Mouse (Mus musculus) telencephalon, adult 2 months (tissue): Measurements from ENCODE around the gene Dbndd1.
A peak's percentile ranks its signal among the peaks of the same experiment; 100 is the strongest.
"Not testable (repeated sequence)": the region's sequence is repeated elsewhere in the genome, so short reads cannot be mapped to it uniquely, and the experiment has no call there.

ENCODE experiments used
- DNase-seq: peaks from one replicate; pipeline ENCODE4 v3.0.0-alpha.2; 2011; ENCODE audit warnings: low read depth, low spot score

Dbndd1 gene

GRCm38 (mm10) chr8:123514781-123515539 is at the start of gene Dbndd1:
Dbndd1 (minus strand) TSS chr8:123515463.
- DNase-seq, result no peak

DNA sequence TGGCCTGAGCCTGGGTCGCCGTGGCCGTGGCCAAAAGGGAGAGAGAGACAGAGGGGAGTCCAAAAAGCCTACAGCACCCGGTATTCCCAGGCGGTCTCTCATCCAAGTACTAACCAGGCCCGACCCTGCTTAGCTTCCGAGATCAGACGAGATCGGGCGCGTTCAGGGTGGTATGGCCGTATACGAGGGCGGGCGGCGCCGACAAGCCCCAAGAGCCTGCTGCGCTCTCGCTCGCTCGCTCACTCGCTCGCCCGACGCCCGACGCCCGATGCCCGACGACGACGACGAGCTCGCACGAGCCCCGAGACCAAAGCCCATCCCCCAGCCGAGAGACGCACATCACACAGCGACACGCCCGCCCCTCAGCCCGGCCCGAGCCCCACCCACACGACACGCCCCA is 49.0 kb upstream of the Dbndd1 start:
- not testable (repeated sequence) for DNase-seq

DNA sequence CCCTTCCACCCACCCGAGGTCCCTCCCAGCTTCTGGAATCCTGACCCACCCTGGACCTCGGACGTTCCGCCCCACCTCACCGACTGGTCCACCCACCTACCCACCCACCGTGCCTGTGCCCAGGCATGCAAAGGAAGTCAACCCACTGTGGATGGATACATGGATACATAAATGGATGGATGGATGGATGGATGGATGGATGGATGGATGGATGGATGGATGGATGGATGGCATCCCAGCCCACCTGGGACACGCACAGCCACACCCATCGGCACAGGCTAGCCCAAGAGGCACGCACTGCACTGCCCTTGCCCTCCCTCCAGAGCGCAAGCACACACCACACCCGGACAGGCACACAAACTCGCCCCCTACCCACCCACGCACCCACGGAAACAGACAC is 22.4 kb upstream of the Dbndd1 start:
- DNase-seq, result not testable (repeated sequence)

- no peak for DNase-seq
These were observed 21.7 kb upstream of the Dbndd1 start for GRCm38 (mm10) chr8:123536990-123537380.

- no peak for DNase-seq
These were observed 21.2 kb upstream of the Dbndd1 start for GRCm38 (mm10) chr8:123536242-123536989.

DNA sequence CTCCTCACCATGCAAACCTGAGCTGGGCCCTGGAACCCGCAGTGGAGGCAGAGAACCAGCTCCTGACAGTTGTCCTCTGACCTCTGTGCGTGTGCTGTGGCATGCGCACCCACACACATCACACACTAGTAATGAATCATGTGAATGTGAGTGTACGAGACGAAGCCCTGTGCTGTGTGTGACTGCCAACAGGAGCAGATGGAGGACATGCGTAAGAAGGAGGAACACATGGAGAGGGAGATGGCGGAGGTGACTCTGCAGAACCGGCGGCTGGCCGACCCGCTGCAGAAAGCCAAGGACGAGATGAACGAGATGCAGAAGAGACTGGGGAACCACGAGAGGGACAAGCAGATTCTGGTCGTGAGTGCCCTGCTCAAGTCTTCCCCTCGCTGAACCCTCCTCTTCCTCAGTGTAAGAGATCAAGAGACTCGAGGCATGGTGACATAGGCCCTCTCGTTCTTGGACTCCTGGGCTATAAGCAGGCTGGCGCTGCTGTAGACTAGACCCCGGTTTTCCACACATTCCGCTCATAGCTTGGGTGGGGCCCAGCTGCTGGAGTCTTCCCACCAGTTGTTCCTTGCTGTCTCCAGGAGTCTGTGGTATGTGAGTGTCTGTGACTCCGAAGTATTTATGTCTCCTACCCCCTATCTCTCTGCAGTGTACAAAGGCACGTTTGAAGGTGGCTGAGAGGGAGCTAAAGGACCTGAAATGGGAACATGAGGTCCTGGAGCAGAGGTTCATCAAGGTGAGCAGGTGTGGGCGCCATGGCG is 12.6 kb upstream of the Dbndd1 start:
- DNase-seq, result peak; percentile 68

DNA sequence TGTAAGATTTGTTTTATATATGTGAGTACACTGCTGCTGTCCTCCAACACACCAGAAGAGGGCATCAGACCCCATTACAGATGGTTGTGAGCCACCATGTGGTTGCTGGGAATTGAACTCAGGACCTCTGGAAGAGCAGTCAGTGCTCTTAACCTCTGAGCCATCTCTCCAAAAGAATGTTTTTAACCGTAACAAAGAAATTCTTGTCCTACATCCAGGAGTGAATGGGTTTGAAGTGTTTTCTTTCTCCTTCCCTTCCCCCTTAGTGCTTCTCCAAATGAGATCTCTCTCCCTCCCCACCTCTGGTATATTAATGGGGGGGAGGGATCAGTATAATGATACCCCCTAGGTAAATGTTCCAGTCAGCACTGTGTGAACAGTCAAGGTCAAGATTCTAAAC is 4.8 kb upstream of the Dbndd1 start:
- not testable (repeated sequence) for DNase-seq

GRCm38 (mm10) chr8:123518667-123519066 is 3.4 kb upstream of the Dbndd1 start, which contains the start of gene Gas8:
Gas8 (plus strand) TSS chr8:123518834.
- DNase-seq, result peak; percentile 90

DNA sequence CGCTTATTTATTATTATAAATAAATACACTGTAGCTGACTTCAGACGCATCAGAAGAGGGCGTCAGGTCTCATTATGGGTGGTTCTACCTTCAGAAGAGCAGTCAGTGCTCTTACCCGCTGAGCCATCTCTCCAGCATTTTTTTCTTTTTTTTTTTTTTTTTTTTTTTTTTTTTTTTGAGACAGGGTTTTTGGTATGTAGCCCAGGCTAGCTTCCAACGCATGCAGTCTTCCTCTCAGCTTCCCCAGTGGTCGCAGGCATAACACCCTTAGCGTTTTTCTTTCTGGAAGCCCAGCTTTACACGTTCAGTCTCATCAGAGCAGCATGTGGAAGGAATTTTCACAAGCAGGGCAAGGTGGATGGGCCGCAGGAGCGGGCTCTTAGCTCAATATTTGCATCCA is 2.9 kb upstream of the Dbndd1 start:
- no peak for DNase-seq

GRCm38 (mm10) chr8:123516596-123516995 is 1.3 kb upstream of the Dbndd1 start:
- DNase-seq, result no peak

DNA sequence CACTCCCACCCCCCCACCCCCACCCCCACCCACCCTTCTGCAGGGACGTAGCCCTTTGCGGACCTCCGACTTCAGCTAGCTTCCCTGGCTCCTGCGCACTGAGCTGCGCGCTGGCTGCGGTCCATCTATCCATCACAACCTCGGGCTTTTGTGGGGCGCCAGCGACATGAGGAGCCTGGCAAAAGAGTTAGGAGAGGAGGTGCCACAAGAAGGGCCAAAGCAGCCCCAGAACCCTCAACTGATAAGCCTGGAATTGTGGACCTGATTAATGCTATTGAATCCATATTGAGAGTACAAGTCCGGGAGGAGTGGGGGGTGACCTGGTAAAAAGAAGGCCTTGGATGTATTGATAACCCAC is 256 bp upstream of the Dbndd1 start:
- no peak for DNase-seq

- DNase-seq, result no peak
These were observed 1.1 kb downstream of the Dbndd1 start for GRCm38 (mm10) chr8:123514136-123514535.

- DNase-seq, result no peak
These were observed 4.4 kb downstream of the Dbndd1 start for GRCm38 (mm10) chr8:123510819-123511218.

GRCm38 (mm10) chr8:123507153-123507552 is 8.1 kb downstream of the Dbndd1 start:
- DNase-seq, result no peak

GRCm38 (mm10) chr8:123505695-123506094 is 9.6 kb downstream of the Dbndd1 start:
- DNase-seq, result no peak

GRCm38 (mm10) chr8:123505267-123505666 is 10.0 kb downstream of the Dbndd1 start:
- no peak for DNase-seq

- no peak for DNase-seq
These were observed 10.6 kb downstream of the Dbndd1 start for GRCm38 (mm10) chr8:123504591-123505195.

- no peak for DNase-seq
These were observed 11.3 kb downstream of the Dbndd1 start for GRCm38 (mm10) chr8:123503801-123504467.

DNA sequence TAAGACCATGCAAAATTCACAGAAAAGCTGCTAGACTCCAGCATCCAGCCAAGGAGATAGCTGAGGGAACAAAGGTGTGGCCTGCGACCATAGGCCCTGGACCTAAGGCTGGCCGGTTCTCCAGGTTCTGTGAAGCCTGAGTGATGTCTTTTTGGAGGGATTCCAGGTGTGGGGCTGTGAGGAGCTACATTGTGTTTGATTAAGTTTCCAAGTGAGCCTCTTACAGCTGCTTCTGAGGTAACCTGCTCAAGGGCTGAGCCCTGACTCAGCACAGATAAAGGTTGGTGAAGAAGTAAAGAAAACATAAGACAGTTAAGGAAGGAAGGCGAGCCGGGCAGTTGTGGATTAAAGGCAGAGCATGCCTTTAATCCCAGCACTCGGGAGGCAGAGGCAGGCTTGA is 13.1 kb downstream of the Dbndd1 start:
- no peak for DNase-seq

DNA sequence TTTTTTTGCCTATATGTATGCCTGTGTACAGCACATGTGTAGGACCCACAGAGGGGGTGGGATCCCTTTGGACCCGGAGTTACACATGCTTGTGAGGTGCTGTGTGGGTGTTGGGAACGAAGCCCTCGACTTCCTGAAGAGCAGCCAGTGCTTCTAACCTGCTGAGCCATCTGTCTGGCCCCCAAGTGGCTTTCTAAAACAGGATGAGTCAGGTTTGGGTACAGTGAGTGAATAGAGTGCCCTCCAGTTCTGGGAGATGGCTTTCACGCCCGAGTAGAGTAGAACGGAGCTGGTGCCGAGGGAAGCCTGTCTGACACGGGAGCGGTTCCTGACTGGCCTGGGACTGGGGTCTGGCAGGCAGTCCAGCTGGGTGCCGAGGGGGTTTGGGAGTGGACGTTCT is 15.7 kb downstream of the Dbndd1 start:
- no peak for DNase-seq

GRCm38 (mm10) chr8:123498963-123499362 is 16.3 kb downstream of the Dbndd1 start:
- DNase-seq, result no peak
